25 mouse cellular contexts compared by ENCODE assay signal in genomic region chr6:107062886-107063565, GRCm38 (mm10).
A peak's percentile ranks its signal among the peaks of the same experiment; 100 is the strongest.
DNase-seq lines count a peak whose midpoint lies in the region; ATAC-seq and TF ChIP-seq lines count a peak whose summit lies in the region.
"Had no signal": no experiment of that assay in that cellular context is flagged by ENCODE, and none has a peak within 500 bp of the region (broad histone marks: within the 10 kb centered on the region; RNA-seq: fewer than 3 reads in every experiment).

No protein-coding gene starts in this region.

- H3K9ac ChIP-seq in midbrain, postnatal 0 days (replicated peaks; ENCODE audit: low read length, poor library complexity, severe bottlenecking), result no peak overlapping the region
- H3K9ac ChIP-seq in midbrain, embryonic 14.5 days (replicated peaks; ENCODE audit: low read length), result no peak overlapping the region
- H3K9ac ChIP-seq: embryonic facial prominence, embryonic 12.5 days; liver, embryonic 14.5 days; midbrain, embryonic 13.5 days; neural tube, embryonic 15.5 days had no signal

- H3K4me3 ChIP-seq in midbrain, postnatal 0 days (ENCODE audit: low read depth, low read length), result no peak overlapping the region
- no peak overlapping the region for H3K4me3 ChIP-seq in midbrain, embryonic 14.5 days (replicated peaks; ENCODE audit: low read depth, low read length)
- H3K4me3 ChIP-seq in cerebellum, adult 2 months (replicated peaks; ENCODE audit: insufficient read depth, low read depth, low read length), result no peak overlapping the region
- H3K4me3 ChIP-seq: embryonic facial prominence, embryonic 12.5 days; hindbrain, embryonic 10.5 days; midbrain, embryonic 13.5 days; neural tube, embryonic 15.5 days had no signal

- 89% methylated on average over 6 of the region's 6 CpGs for WGBS in midbrain, postnatal 0 days
- WGBS in midbrain, embryonic 14.5 days, result 92% methylated on average over 6 of the region's 6 CpGs
- 15% methylated on average over 6 of the region's 6 CpGs for WGBS in cerebellum, adult 2 months

- H3K9me3 ChIP-seq in midbrain, postnatal 0 days (ENCODE audit: low read length), result no peaks in the 10 kb centered on the region
- no peaks in the 10 kb centered on the region for H3K9me3 ChIP-seq in midbrain, embryonic 14.5 days (ENCODE audit: control insufficient read depth, low read length)
- H3K9me3 ChIP-seq: embryonic facial prominence, embryonic 12.5 days; midbrain, embryonic 13.5 days; neural tube, embryonic 15.5 days had no signal

- peak; percentile 55 for DNase-seq in midbrain, postnatal 0 days (ENCODE audit: low spot score)
- no peak for DNase-seq in midbrain, embryonic 14.5 days
- peak; percentile 78 to 94 for DNase-seq in cerebellum, adult 2 months
- peak; percentile 70 to 83 for DNase-seq in cerebellum, postnatal 14 days
- no peak for DNase-seq in spleen, adult 12 weeks (ENCODE audit: low spot score)
- no peak for DNase-seq in right cerebral cortex, postnatal 25 days
- DNase-seq: B cell, adult 2 months; embryo, embryonic 11 days; gastrocnemius, postnatal 14 days; heart, postnatal 14 days; kidney, adult 2 months; kidney, postnatal 4 days; liver; lung, adult 2 months; lung, postnatal 10 days; right cerebral cortex, adult 18-20 months; thymus, postnatal 4 days had no signal

- TF ChIP-seq CTCF in midbrain, postnatal 0 days (IDR thresholded peaks at IDR 0.05), result no peak
- no peak for TF ChIP-seq CTCF in cerebellum, adult 2 months (IDR thresholded peaks at IDR 0.05; ENCODE audit: borderline replicate concordance, insufficient read depth, low read depth, low read length)

- no peak overlapping the region for H3K4me2 ChIP-seq in midbrain, postnatal 0 days (ENCODE audit: low read depth, low read length, poor library complexity, severe bottlenecking)
- H3K4me2 ChIP-seq in midbrain, embryonic 14.5 days (ENCODE audit: low read length), result no peak overlapping the region
- H3K4me2 ChIP-seq: embryonic facial prominence, embryonic 12.5 days; midbrain, embryonic 13.5 days; neural tube, embryonic 15.5 days had no signal

- no peaks in the 10 kb centered on the region for H3K4me1 ChIP-seq in midbrain, postnatal 0 days (ENCODE audit: insufficient read depth, low read length)
- H3K4me1 ChIP-seq in midbrain, embryonic 14.5 days (ENCODE audit: control insufficient read depth, insufficient read depth, low read length), result no peaks in the 10 kb centered on the region
- H3K4me1 ChIP-seq in cerebellum, adult 2 months (ENCODE audit: control insufficient read depth, insufficient read depth, low read length), result peaks cover 25% of the 10 kb centered on the region; the same call in 1 of the 2 replicates
- H3K4me1 ChIP-seq: embryonic facial prominence, embryonic 12.5 days; hindbrain, embryonic 10.5 days; midbrain, embryonic 13.5 days; neural tube, embryonic 15.5 days had no signal

- no peak overlapping the region for H3K27ac ChIP-seq in midbrain, postnatal 0 days (ENCODE audit: low read depth, low read length)
- H3K27ac ChIP-seq in midbrain, embryonic 14.5 days (replicated peaks; ENCODE audit: low read depth, low read length), result no peak overlapping the region
- H3K27ac ChIP-seq in cerebellum, adult 2 months (ENCODE audit: insufficient read depth, low read length), result peak overlapping the region; percentile 96; the same call in 1 of the 2 replicates
- H3K27ac ChIP-seq: embryonic facial prominence, embryonic 12.5 days; hindbrain, embryonic 10.5 days; kidney, postnatal 0 days; liver, embryonic 14.5 days; macrophage; midbrain, embryonic 13.5 days; neural tube, embryonic 15.5 days had no signal

- H3K27me3 ChIP-seq in midbrain, postnatal 0 days (ENCODE audit: insufficient read depth, low read length), result no peaks in the 10 kb centered on the region
- no peaks in the 10 kb centered on the region for H3K27me3 ChIP-seq in midbrain, embryonic 14.5 days (ENCODE audit: control insufficient read depth, insufficient read depth, low read length)
- H3K27me3 ChIP-seq in cerebellum, adult 2 months (ENCODE audit: control insufficient read depth, insufficient read depth, low read length), result no peaks in the 10 kb centered on the region
- H3K27me3 ChIP-seq: embryonic facial prominence, embryonic 12.5 days; midbrain, embryonic 13.5 days; neural tube, embryonic 15.5 days had no signal

- H3K36me3 ChIP-seq in midbrain, postnatal 0 days (ENCODE audit: insufficient read depth, low read length), result no peaks in the 10 kb centered on the region
- no peaks in the 10 kb centered on the region for H3K36me3 ChIP-seq in midbrain, embryonic 14.5 days (ENCODE audit: control insufficient read depth, insufficient read depth, low read length)
- H3K36me3 ChIP-seq: embryonic facial prominence, embryonic 12.5 days; hindbrain, embryonic 10.5 days; midbrain, embryonic 13.5 days; neural tube, embryonic 15.5 days had no signal

- TF ChIP-seq POLR2A in cerebellum, adult 2 months (IDR thresholded peaks at IDR 0.05; ENCODE audit: borderline replicate concordance, insufficient read depth, low read length), result peak; percentile 31; the same call in 1 of the 2 replicates

- ATAC-seq in midbrain, postnatal 0 days (ENCODE audit: low FRiP score), result no peak
- no peak for ATAC-seq in midbrain, embryonic 14.5 days (ENCODE audit: low FRiP score, low TSS enrichment)
- ATAC-seq: forebrain, embryonic 14.5 days; midbrain, embryonic 13.5 days had no signal

Comparison
In these comparisons a context has a peak if more than half of its experiments do, and no peak if none do; other contexts are left out.
1. DNase-seq: peak in midbrain, postnatal 0 days (single experiment), cerebellum, adult 2 months (2 of 2) and cerebellum, postnatal 14 days (2 of 2); none in midbrain, embryonic 14.5 days (single experiment), spleen, adult 12 weeks (single experiment) and right cerebral cortex, postnatal 25 days (single experiment).